Mouse (Mus musculus) ES-CJ7 (cell line): ENCODE measurements at regions not wholly inside any gene's neighbourhood (a gene's known extent, or its start where the extent isn't known, plus 50 kb on each side); places are given as distances from the start of the nearest gene placed in this dataset.
A peak's percentile ranks its signal among the peaks of the same experiment; 100 is the strongest.

ENCODE experiments used
- DNase-seq: peaks from one replicate; pipeline ENCODE4 v3.0.0; 2011; ENCODE audit warnings: low read depth, low spot score

GRCm38 (mm10) chr10:111111020-111111419 lies 53.5 kb upstream of the Osbpl8 start:
- DNase-seq = no peak

- DNase-seq = peak; percentile 62
Measured at GRCm38 (mm10) chr10:111108658-111109633, 55.6 kb upstream of the Osbpl8 start.

GRCm38 (mm10) chr10:111107852-111108251 lies 56.7 kb upstream of the Osbpl8 start:
- no peak for DNase-seq

- peak; percentile 78 for DNase-seq
Measured at GRCm38 (mm10) chr10:111107387-111107786, 57.2 kb upstream of the Osbpl8 start.

- DNase-seq = no peak
Measured at GRCm38 (mm10) chr10:111106411-111106810, 58.1 kb upstream of the Osbpl8 start.

GRCm38 (mm10) chr10:111105662-111106061 lies 58.9 kb upstream of the Osbpl8 start:
- no peak for DNase-seq

GRCm38 (mm10) chr10:111103512-111103911 lies 61.0 kb upstream of the Osbpl8 start:
- DNase-seq = no peak

GRCm38 (mm10) chr10:111103086-111103485 lies 61.5 kb upstream of the Osbpl8 start:
- DNase-seq = no peak

GRCm38 (mm10) chr10:111101901-111102761 lies 62.4 kb upstream of the Osbpl8 start:
- DNase-seq = no peak

GRCm38 (mm10) chr10:111099812-111100464 lies 64.6 kb upstream of the Osbpl8 start:
- peak; percentile 73 for DNase-seq

GRCm38 (mm10) chr10:111099059-111099811 lies 65.3 kb upstream of the Osbpl8 start:
- no peak for DNase-seq

GRCm38 (mm10) chr10:111097245-111097644 lies 67.3 kb upstream of the Osbpl8 start:
- DNase-seq = no peak

GRCm38 (mm10) chr10:111096811-111097210 lies 67.7 kb upstream of the Osbpl8 start:
- no peak for DNase-seq

- no peak for DNase-seq
Measured at GRCm38 (mm10) chr10:111094405-111094804, 70.1 kb upstream of the Osbpl8 start.

- DNase-seq = no peak
Measured at GRCm38 (mm10) chr10:111089382-111089781, 75.2 kb upstream of the Osbpl8 start.

GRCm38 (mm10) chr10:111085561-111085960 lies 75.6 kb upstream of the Zdhhc17 start:
- peak; percentile 24 for DNase-seq

GRCm38 (mm10) chr10:111084267-111084780 lies 74.4 kb upstream of the Zdhhc17 start:
- no peak for DNase-seq

- DNase-seq = no peak
Measured at GRCm38 (mm10) chr10:111083861-111084260, 73.9 kb upstream of the Zdhhc17 start.

GRCm38 (mm10) chr10:111083338-111083737 lies 73.4 kb upstream of the Zdhhc17 start:
- no peak for DNase-seq

- DNase-seq = no peak
Measured at GRCm38 (mm10) chr10:111080322-111080721, 70.4 kb upstream of the Zdhhc17 start.

- DNase-seq = no peak
Measured at GRCm38 (mm10) chr10:111079051-111079450, 69.1 kb upstream of the Zdhhc17 start.
